Mouse (Mus musculus): ENCODE data around the gene Caps2. TPM values are rescaled to one million over a fixed set of nuclear protein-coding genes. Genes with fewer than 3 reads are reported as not detected.
A peak's percentile ranks its signal among the peaks of the same experiment; 100 is the strongest.

Gene Caps2
- total and polyA plus RNA-seq, 3 experiments, result not detected

GRCm38 (mm10) chr10:112132194-112132593 lies 31.2 kb upstream of the Caps2 start:
- Histone ChIP-seq H3K79me2 (ENCODE audit: control insufficient read depth, insufficient read depth, low read length, poor library complexity) (no peaks in the 10 kb centered on the region), H3K9me3 (replicated peaks; ENCODE audit: insufficient read depth, low read length) (no peaks in the 10 kb centered on the region), H3K27ac (ENCODE audit: control insufficient read depth, low read depth, low read length) (no peak overlapping the region), H3K36me3 (ENCODE audit: control insufficient read depth in 1 of 2, insufficient read depth in 2 of 2, low read length in 2 of 2) (no peaks in the 10 kb centered on the region), H3K4me3 (ENCODE audit: control insufficient read depth in 1 of 2, insufficient read depth in 1 of 2, low read depth in 2 of 2, low read length in 2 of 2) (no peak overlapping the region), H3K27me3 (ENCODE audit: control insufficient read depth in 1 of 2, insufficient read depth in 2 of 2, low read length in 2 of 2) (no peaks in the 10 kb centered on the region), H3K9ac (ENCODE audit: control insufficient read depth, low read depth, low read length, poor library complexity, severe bottlenecking) (no peak overlapping the region), H3K4me1 (ENCODE audit: control insufficient read depth in 1 of 2, insufficient read depth in 2 of 2, low read length in 2 of 2) (no peaks in the 10 kb centered on the region)
- TF ChIP-seq HCFC1 (IDR thresholded peaks at IDR 0.05; ENCODE audit: low read depth, low read length), result no peak
- no peak for TF ChIP-seq SIN3A (IDR thresholded peaks at IDR 0.05; ENCODE audit: low read length)
- TF ChIP-seq MAZ (IDR thresholded peaks at IDR 0.05; ENCODE audit: low read depth, low read length), result no peak
- no peak for TF ChIP-seq MYB (IDR thresholded peaks at IDR 0.05; ENCODE audit: low read depth, low read length)
- no peak for TF ChIP-seq KAT2A (conservative IDR thresholded peaks at IDR 0.05; ENCODE audit: low read depth, low read length)
- TF ChIP-seq USF1 (IDR thresholded peaks at IDR 0.05; ENCODE audit: low read depth, low read length), result no peak
- no peak for TF ChIP-seq TBP (IDR thresholded peaks at IDR 0.05; ENCODE audit: low read depth, low read length)
- TF ChIP-seq ZMIZ1 (IDR thresholded peaks at IDR 0.05; ENCODE audit: low read depth, low read length), result no peak
- no peak for TF ChIP-seq TCF12 (IDR thresholded peaks at IDR 0.05; ENCODE audit: low read depth, low read length)
- no peak for TF ChIP-seq E2F4 (IDR thresholded peaks at IDR 0.05; ENCODE audit: borderline replicate concordance, low read depth, low read length)
- no peak for TF ChIP-seq MAFK (IDR thresholded peaks at IDR 0.05; ENCODE audit: borderline replicate concordance, low read depth, low read length)
- TF ChIP-seq POLR2AphosphoS5 (IDR thresholded peaks at IDR 0.05; ENCODE audit: borderline replicate concordance, low read depth, low read length), result no peak
- no peak for TF ChIP-seq NELFE (IDR thresholded peaks at IDR 0.05; ENCODE audit: low read depth, low read length)
- TF ChIP-seq CTCF (IDR thresholded peaks at IDR 0.05 in 2 of 3, conservative IDR thresholded peaks at IDR 0.05 in 1 of 3; ENCODE audit: control insufficient read depth in 1 of 3, insufficient read depth in 1 of 3, low read depth in 2 of 3, low read length in 3 of 3, poor library complexity in 1 of 3, severe bottlenecking in 1 of 3), result no peak
- TF ChIP-seq ETS1 (IDR thresholded peaks at IDR 0.05; ENCODE audit: low read depth, low read length), result no peak
- no peak for TF ChIP-seq RAD21 (IDR thresholded peaks at IDR 0.05; ENCODE audit: low read depth, low read length)
- no peak for TF ChIP-seq POLR2AphosphoS2 (IDR thresholded peaks at IDR 0.05; ENCODE audit: low read length)
- no peak for DNase-seq (ENCODE audit: low read depth, low spot score)

DNA sequence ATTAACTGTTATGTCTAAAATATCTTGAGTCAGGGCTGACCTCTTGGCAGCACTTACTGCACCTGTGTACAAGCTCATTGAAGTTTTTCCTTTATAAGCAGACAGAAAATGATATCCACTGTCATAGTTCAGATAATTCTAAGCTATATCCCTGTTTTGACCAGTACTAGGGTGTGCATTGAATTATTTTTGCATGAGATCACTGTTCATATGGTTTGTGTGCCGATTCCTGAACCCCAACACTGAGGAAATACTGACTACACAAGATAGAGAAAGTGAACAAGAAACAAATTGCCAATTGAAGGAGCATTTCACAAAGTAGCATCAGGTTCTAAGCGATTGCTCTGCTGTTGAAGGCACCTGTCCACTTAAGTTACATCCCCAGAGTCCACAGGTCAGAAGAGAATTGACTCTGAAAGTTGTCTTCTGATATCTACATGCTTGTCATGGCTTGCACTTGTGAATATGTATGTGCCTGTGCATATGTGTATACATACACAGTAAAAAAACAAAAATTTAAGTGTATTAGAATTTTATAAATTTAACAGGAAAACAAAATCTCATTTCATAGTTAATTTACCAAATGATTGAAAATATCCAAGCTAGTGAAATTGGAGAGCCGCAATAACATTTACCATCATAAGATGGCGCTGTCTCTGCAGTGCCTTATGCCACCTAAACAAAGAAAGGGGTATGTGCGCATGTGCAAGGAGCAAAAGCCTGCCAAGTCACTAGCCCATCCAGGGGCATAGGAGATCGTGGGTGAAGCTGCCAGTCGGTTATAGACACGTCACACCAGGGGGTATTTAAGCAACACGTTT lies 25.2 kb upstream of the Caps2 start:
- Histone ChIP-seq H3K4me3 (ENCODE audit: control insufficient read depth in 1 of 2, insufficient read depth in 1 of 2, low read depth in 2 of 2, low read length in 2 of 2) (no peak overlapping the region), H3K36me3 (ENCODE audit: control insufficient read depth in 1 of 2, insufficient read depth in 2 of 2, low read length in 2 of 2) (no peaks in the 10 kb centered on the region), H3K27ac (ENCODE audit: control insufficient read depth, low read depth, low read length) (no peak overlapping the region), H3K79me2 (ENCODE audit: control insufficient read depth, insufficient read depth, low read length, poor library complexity) (no peaks in the 10 kb centered on the region), H3K9me3 (replicated peaks; ENCODE audit: insufficient read depth, low read length) (no peaks in the 10 kb centered on the region), H3K27me3 (ENCODE audit: control insufficient read depth in 1 of 2, insufficient read depth in 2 of 2, low read length in 2 of 2) (no peaks in the 10 kb centered on the region), H3K9ac (ENCODE audit: control insufficient read depth, low read depth, low read length, poor library complexity, severe bottlenecking) (no peak overlapping the region), H3K4me1 (ENCODE audit: control insufficient read depth in 1 of 2, insufficient read depth in 2 of 2, low read length in 2 of 2) (no peaks in the 10 kb centered on the region)
- peak; percentile 17 for DNase-seq (ENCODE audit: low read depth, low spot score)
- TF ChIP-seq CTCF (IDR thresholded peaks at IDR 0.05 in 2 of 3, conservative IDR thresholded peaks at IDR 0.05 in 1 of 3; ENCODE audit: control insufficient read depth in 1 of 3, insufficient read depth in 1 of 3, low read depth in 2 of 3, low read length in 3 of 3, poor library complexity in 1 of 3, severe bottlenecking in 1 of 3), result peak in 2 of 3 experiments; percentile 19 to 24; a peak in 2 of 6 replicates
- peak; percentile 53; the same call in 1 of the 2 replicates for TF ChIP-seq NRF1 (IDR thresholded peaks at IDR 0.05; ENCODE audit: insufficient read depth, low read depth, low read length, poor library complexity, severe bottlenecking)
- no peak for TF ChIP-seq MAFK (IDR thresholded peaks at IDR 0.05; ENCODE audit: borderline replicate concordance, low read depth, low read length)

Data from MEL (cell line).